Mouse (Mus musculus) monocyte, adult 5-6 weeks (primary cell): ENCODE measurements at regions not wholly inside any gene's neighbourhood (a gene's known extent, or its start where the extent isn't known, plus 50 kb on each side); places are given as distances from the start of the nearest gene placed in this dataset.

Source experiments
- ATAC-seq: fragments of 153-309, 156-312 bp; replicated peaks from 2 replicates; pipeline ENCODE4 v1.8.0; 2017; ENCODE audit warnings: mild to moderate bottlenecking; ENCODE audit not compliant: low TSS enrichment, insufficient number of reproducible peaks, severe bottlenecking, poor library complexity, low FRiP score

GRCm38 (mm10) chr7:130005406-130005805, 413.7 kb downstream of the Wdr11 start:
- ATAC-seq, result no peak

GRCm38 (mm10) chr7:130007993-130008583, 416.4 kb downstream of the Wdr11 start:
- no peak for ATAC-seq

- no peak for ATAC-seq
These were observed 417.1 kb downstream of the Wdr11 start for GRCm38 (mm10) chr7:130008591-130009418.

GRCm38 (mm10) chr7:130012067-130012466, 420.4 kb downstream of the Wdr11 start:
- no peak for ATAC-seq

GRCm38 (mm10) chr7:130013109-130013508, 421.4 kb downstream of the Wdr11 start:
- no peak for ATAC-seq

GRCm38 (mm10) chr7:130014609-130015008, 422.9 kb downstream of the Wdr11 start:
- ATAC-seq, result no peak

GRCm38 (mm10) chr7:130015375-130016014, 423.8 kb downstream of the Wdr11 start:
- ATAC-seq, result no peak

- ATAC-seq, result no peak
These were observed 424.6 kb downstream of the Wdr11 start for GRCm38 (mm10) chr7:130016015-130016874.

GRCm38 (mm10) chr7:130018891-130019290, 427.2 kb downstream of the Wdr11 start:
- no peak for ATAC-seq

- no peak for ATAC-seq
These were observed 437.3 kb downstream of the Wdr11 start for GRCm38 (mm10) chr7:130028945-130029344.

GRCm38 (mm10) chr7:130030711-130031110, 439.0 kb downstream of the Wdr11 start:
- no peak for ATAC-seq

GRCm38 (mm10) chr7:130036235-130036634, 444.6 kb downstream of the Wdr11 start:
- ATAC-seq, result no peak

GRCm38 (mm10) chr7:130036845-130037572, 445.3 kb downstream of the Wdr11 start:
- no peak for ATAC-seq

- no peak for ATAC-seq
These were observed 445.9 kb downstream of the Wdr11 start for GRCm38 (mm10) chr7:130037573-130037925.

GRCm38 (mm10) chr7:130040596-130040995, 448.9 kb downstream of the Wdr11 start:
- ATAC-seq, result no peak

- no peak for ATAC-seq
These were observed 449.8 kb downstream of the Wdr11 start for GRCm38 (mm10) chr7:130041402-130041965.

- ATAC-seq, result no peak
These were observed 450.7 kb downstream of the Wdr11 start for GRCm38 (mm10) chr7:130042296-130042910.
